Mouse (Mus musculus) splenic B cell, adult 2 months (primary cell): ENCODE data around the gene Fam19a3.
"Not testable (repeated sequence)": the region's sequence is repeated elsewhere in the genome, so short reads cannot be mapped to it uniquely, and the experiment has no call there.

Source experiments
- DNase-seq: peaks from one replicate; pipeline ENCODE4 v3.0.0-alpha.2; 2011; ENCODE audit warnings: low read depth, low spot score
- H3K27me3 ChIP-seq: 2 replicates; pipeline ENCODE4 v1.6.1; 2012; ENCODE audit warnings: mild to moderate bottlenecking, low read length, moderate library complexity, mixed read lengths; ENCODE audit not compliant: control insufficient read depth, poor library complexity, insufficient read depth, severe bottlenecking
- H3K36me3 ChIP-seq: 2 replicates; pipeline ENCODE4 v1.6.1; 2012; ENCODE audit warnings: mild to moderate bottlenecking, low read length, moderate library complexity, mixed read lengths; ENCODE audit not compliant: control insufficient read depth, poor library complexity, insufficient read depth, severe bottlenecking

Fam19a3 gene

GRCm38 (mm10) chr3:104781471-104781903 is at the start of gene Fam19a3:
Fam19a3 (minus strand) TSS chr3:104781840.
- no peaks in the 10 kb centered on the region for H3K36me3 ChIP-seq
- no peaks in the 10 kb centered on the region; the same call in none of the 2 replicates for H3K27me3 ChIP-seq
- DNase-seq: peak; percentile 31

DNA sequence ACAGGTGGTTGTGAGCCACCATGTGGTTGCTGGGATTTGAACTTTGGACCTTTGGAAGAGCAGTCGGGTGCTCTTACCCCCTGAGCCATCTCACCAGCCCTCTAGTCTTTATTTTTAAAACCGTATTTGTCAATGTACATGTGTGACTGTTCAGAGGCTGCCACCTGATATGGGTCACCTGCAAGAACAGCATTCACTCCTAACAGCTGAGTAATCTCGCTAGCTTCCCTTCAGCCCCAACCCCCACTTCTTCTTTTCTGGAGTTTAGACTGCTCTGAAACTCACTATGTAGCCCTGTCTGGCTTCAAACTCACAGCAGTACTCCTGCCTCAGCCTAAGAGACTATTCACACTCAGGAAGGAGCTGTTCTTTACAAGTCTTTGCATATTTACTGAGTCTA is 40.8 kb upstream of the Fam19a3 start:
- DNase-seq: peak; percentile 29

GRCm38 (mm10) chr3:104820426-104820825 is 38.8 kb upstream of the Fam19a3 start:
- H3K36me3 ChIP-seq: peaks cover 2% of the 10 kb centered on the region; the same call in 1 of the 2 replicates
- H3K27me3 ChIP-seq: no peaks in the 10 kb centered on the region
- DNase-seq: no peak

More for the DNA sequence above, 40.8 kb upstream of the Fam19a3 start:
- peaks cover 2% of the 10 kb centered on the region; the same call in 1 of the 2 replicates for H3K36me3 ChIP-seq
- H3K27me3 ChIP-seq: no peaks in the 10 kb centered on the region

DNA sequence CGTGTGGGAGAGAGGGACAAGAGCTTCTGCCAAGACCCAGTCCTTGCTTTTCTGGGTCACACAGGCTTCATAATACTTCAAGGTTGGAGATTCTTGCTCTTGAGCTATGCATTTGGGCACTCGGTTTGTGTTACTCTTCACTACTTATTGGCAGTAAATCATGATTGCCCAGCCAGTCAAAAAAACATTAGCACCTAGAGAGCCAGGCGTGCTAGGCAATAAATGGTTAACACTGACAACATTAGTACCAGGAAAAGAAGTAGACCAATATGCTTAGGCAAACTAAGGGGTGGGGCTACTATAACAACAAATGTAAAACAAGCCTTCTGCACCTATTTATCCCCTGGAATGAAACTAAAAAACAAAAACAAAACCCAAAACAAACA is 37.1 kb upstream of the Fam19a3 start:
- no peaks in the 10 kb centered on the region for H3K27me3 ChIP-seq
- DNase-seq: no peak
- H3K36me3 ChIP-seq: no peaks in the 10 kb centered on the region; the same call in 1 of the 2 replicates

- peak; percentile 66 for DNase-seq
- no peaks in the 10 kb centered on the region; the same call in 1 of the 2 replicates for H3K36me3 ChIP-seq
- no peaks in the 10 kb centered on the region for H3K27me3 ChIP-seq
Measured at GRCm38 (mm10) chr3:104817991-104818748, 36.5 kb upstream of the Fam19a3 start, which contains the start of gene Mov10. Mov10 (minus strand) TSS chr3:104818563.

DNA sequence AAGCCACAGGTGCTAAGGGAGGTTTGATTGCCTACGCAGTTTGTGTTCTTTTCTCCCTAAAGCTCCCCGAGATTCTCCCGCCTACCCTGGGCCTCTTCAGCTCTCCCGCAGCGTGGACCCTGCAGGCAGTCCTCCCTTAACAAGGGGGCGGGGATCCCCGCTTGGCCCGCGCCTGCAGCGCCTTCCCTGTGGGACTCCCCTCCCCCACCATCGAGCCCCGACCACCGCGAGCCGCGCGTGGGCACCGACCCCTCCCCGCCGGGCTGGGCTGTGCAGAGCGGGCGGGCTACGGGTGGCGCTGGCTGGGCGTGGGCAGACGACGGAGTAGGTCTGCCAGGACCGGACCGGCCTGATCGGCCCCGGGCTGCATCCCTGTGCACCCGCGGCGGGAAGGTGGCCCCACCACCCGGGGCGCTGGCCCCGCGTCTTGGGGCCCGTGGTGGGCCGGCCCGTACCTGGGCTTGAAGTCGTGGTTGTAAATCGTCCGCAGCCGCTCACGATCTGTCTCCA is 35.9 kb upstream of the Fam19a3 start:
- Histone ChIP-seq H3K27me3 (no peaks in the 10 kb centered on the region), H3K36me3 (no peaks in the 10 kb centered on the region; the same call in 1 of the 2 replicates)
- DNase-seq: no peak

DNA sequence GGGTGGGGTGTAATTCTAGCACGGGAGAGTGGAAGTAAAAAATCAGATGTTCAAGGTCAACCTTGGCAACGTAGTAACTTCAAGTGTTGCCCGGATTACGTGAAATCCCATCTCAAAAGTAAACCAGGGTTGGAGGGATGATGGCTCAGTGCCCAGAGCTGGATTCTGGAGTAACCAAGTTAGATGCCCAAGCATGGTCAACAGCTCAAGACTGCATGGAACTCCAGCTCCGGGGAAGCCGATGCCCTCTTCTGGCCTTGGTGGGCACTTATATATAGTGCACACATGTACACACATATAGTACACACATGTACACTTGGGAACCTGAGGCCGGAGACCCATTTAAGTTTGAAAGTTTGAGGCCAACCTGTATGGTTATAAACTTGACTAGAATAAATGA is 34.5 kb upstream of the Fam19a3 start:
- no peaks in the 10 kb centered on the region for H3K27me3 ChIP-seq
- DNase-seq: no peak
- no peaks in the 10 kb centered on the region for H3K36me3 ChIP-seq

GRCm38 (mm10) chr3:104815346-104815745 is 33.7 kb upstream of the Fam19a3 start:
- H3K36me3 ChIP-seq: no peaks in the 10 kb centered on the region
- no peak for DNase-seq
- H3K27me3 ChIP-seq: no peaks in the 10 kb centered on the region

GRCm38 (mm10) chr3:104814746-104815145 is 33.1 kb upstream of the Fam19a3 start:
- no peak for DNase-seq
- H3K36me3 ChIP-seq: no peaks in the 10 kb centered on the region
- H3K27me3 ChIP-seq: no peaks in the 10 kb centered on the region

GRCm38 (mm10) chr3:104813227-104813626 is 31.6 kb upstream of the Fam19a3 start:
- H3K27me3 ChIP-seq, H3K36me3 ChIP-seq, DNase-seq: not testable (repeated sequence)

DNA sequence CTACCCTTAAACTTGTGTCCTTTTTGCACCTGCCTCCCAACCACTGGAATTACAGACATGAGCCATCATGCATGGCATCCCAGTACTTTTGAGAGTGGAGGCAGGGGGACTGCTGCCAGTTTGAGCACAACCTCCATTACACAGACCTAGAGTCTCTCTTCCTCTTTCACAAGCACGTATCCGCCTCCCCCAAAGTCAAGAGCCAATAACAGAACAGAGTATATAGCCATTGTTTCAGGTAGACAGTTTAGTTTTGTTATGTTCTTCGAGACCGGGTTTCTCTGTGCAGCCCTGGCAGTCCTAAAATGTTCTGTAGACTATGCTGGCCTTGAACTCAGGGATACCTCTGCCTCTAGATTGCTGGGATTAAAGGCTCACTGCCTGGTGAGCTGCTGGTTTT is 30.6 kb upstream of the Fam19a3 start:
- H3K27me3 ChIP-seq: no peaks in the 10 kb centered on the region
- no peaks in the 10 kb centered on the region for H3K36me3 ChIP-seq
- peak; percentile 36 for DNase-seq

GRCm38 (mm10) chr3:104811752-104812151 is 30.1 kb upstream of the Fam19a3 start:
- Histone ChIP-seq H3K36me3 (no peaks in the 10 kb centered on the region), H3K27me3 (no peaks in the 10 kb centered on the region)
- no peak for DNase-seq

DNA sequence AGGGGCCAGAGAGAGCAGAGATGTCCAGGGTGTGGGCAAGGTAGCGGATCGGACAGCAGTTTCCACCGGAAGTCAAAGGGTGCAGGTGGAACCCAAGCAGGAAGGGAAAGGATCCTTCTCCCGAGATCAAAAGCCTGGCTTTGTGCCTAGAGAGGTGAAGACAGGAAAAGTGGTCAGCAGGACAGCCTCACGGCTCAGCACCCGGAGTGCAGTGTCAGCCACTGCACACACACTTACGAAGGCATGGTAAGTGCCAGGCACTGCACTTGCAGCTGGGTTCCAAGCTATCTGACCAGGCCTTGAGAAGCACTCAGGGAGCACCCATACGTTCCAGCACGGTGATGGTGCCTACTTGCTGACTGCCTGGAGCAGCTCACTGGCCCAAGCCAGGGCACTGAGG is 23.9 kb upstream of the Fam19a3 start:
- Histone ChIP-seq H3K27me3 (no peaks in the 10 kb centered on the region), H3K36me3 (peaks cover 6% of the 10 kb centered on the region)
- DNase-seq: no peak

DNA sequence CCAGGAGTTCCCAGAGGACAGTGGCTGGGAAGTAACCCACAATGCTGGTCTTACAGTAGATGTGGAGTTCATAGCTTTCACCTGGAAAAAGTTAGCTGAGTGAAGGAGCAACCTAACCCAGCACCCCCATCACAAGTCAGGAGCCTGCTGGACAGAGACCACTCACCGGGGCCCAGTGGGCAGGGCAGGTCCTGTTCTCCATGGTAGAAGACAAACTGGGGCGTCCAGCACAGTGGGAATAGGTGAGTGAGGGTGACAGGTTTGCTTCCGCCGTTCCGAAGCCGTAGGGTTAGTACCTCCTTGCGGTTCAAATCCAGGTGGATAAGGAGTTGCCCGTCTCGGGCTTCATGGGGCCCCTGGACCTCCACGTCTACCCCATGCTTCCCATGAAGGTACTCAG is 22.7 kb upstream of the Fam19a3 start:
- no peaks in the 10 kb centered on the region for H3K27me3 ChIP-seq
- DNase-seq: no peak
- H3K36me3 ChIP-seq: peaks cover 6% of the 10 kb centered on the region

DNA sequence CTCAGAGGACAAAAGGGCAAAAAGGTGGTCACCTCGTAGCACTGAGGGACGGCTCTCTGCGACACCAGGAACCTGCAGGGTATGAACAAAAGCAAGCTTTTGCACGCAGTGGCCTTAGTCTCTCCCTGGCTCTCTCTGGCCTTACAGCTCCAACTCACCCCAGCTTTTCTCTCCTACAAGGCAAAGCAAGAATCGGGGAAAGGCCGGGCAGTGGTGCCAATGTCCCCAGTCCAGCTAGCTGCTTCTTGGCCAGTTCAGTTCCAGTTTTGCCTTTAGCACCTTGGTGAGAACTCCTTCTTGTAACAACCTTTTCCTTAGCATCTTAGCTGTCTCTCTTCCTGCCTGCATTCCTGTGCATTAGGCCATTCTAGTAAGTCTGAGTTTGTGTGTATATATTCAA is 19.8 kb upstream of the Fam19a3 start:
- DNase-seq: no peak
- Histone ChIP-seq H3K27me3 (no peaks in the 10 kb centered on the region), H3K36me3 (peaks cover 6% of the 10 kb centered on the region)
